Mouse (Mus musculus) ES-Bruce4 (cell line): ENCODE measurements around the gene Gpc1. TPM values are rescaled to one million over a fixed set of nuclear protein-coding genes. Genes with fewer than 3 reads are reported as not detected.

ENCODE experiments used
- H3K27ac ChIP-seq: 2 replicates; pipeline ENCODE4 v1.5.1; 2012; ENCODE audit warnings: low read length, inconsistent platforms; ENCODE audit not compliant: insufficient read depth
- H3K27me3 ChIP-seq: 2 replicates; pipeline ENCODE4 v1.6.1; 2012; ENCODE audit warnings: mild to moderate bottlenecking, low read length, inconsistent platforms; ENCODE audit not compliant: control insufficient read depth, poor library complexity, insufficient read depth, severe bottlenecking
- H3K36me3 ChIP-seq: 2 replicates; pipeline ENCODE4 v1.6.1; 2012; ENCODE audit warnings: inconsistent platforms, mild to moderate bottlenecking, low read length, moderate library complexity; ENCODE audit not compliant: control insufficient read depth, poor library complexity, insufficient read depth, severe bottlenecking
- H3K4me1 ChIP-seq: one replicate; pipeline ENCODE4 v1.8.1; 2011; ENCODE audit warnings: low read length; ENCODE audit not compliant: control insufficient read depth, insufficient read depth
- H3K4me3 ChIP-seq: 2 replicates; pipeline ENCODE4 v1.5.1; 2011; ENCODE audit warnings: low read depth, mild to moderate bottlenecking, low read length
- H3K9ac ChIP-seq: 2 replicates; pipeline ENCODE4 v1.6.1; 2012; ENCODE audit warnings: low read depth, mild to moderate bottlenecking, inconsistent platforms; ENCODE audit not compliant: poor library complexity, severe bottlenecking
- H3K9me3 ChIP-seq: replicated peaks from 2 replicates; pipeline ENCODE4 v1.6.1; 2012; ENCODE audit warnings: mild to moderate bottlenecking, low read length, inconsistent platforms; ENCODE audit not compliant: control insufficient read depth, poor library complexity, insufficient read depth, severe bottlenecking
- CTCF ChIP-seq: IDR thresholded peaks from one replicate; pipeline ENCODE4 v1.8.1; 2011; ENCODE audit warnings: low read depth, low read length
- EP300 ChIP-seq: IDR thresholded peaks from 2 replicates; pipeline ENCODE4 v1.6.1; 2011; ENCODE audit warnings: low read depth, low read length; ENCODE audit not compliant: insufficient read depth
- POLR2A ChIP-seq: IDR thresholded peaks from one replicate; pipeline ENCODE4 v1.8.1; 2011; ENCODE audit warnings: low read length; ENCODE audit not compliant: insufficient read depth
- polyA plus RNA-seq: library from polyadenylated mRNA; stranded (reverse); fragments of >200 nt; gene quantifications from 2 replicates; pipeline ENCODE4 v1.2.4, GENCODE M21; 2011; ENCODE audit warnings: low read depth; ENCODE audit not compliant: missing spikeins, insufficient read depth, insufficient read length

The Gpc1 gene
- polyA plus RNA-seq, 1 experiment: 30.5 TPM

- Histone ChIP-seq H3K36me3 (no peaks in the 10 kb centered on the region), H3K4me1 (no peaks in the 10 kb centered on the region), H3K27ac (no peak overlapping the region), H3K4me3 (no peak overlapping the region), H3K27me3 (no peaks in the 10 kb centered on the region), H3K9me3 (no peaks in the 10 kb centered on the region), H3K9ac (no peak overlapping the region)
- TF ChIP-seq POLR2A: no peak
- no peak for TF ChIP-seq CTCF
- no peak for TF ChIP-seq EP300
Measured at GRCm38 (mm10) chr1:92872666-92873065, 41.2 kb downstream of the Gpc1 start.

GRCm38 (mm10) chr1:92874011-92874410 lies 42.6 kb downstream of the Gpc1 start:
- Histone ChIP-seq H3K27me3 (no peaks in the 10 kb centered on the region), H3K4me3 (no peak overlapping the region), H3K9me3 (no peaks in the 10 kb centered on the region), H3K36me3 (no peaks in the 10 kb centered on the region), H3K4me1 (no peaks in the 10 kb centered on the region), H3K9ac (no peak overlapping the region), H3K27ac (no peak overlapping the region)
- no peak for TF ChIP-seq POLR2A
- no peak for TF ChIP-seq EP300
- no peak for TF ChIP-seq CTCF

- H3K4me3 ChIP-seq: no peak overlapping the region
- H3K4me1 ChIP-seq: no peaks in the 10 kb centered on the region
- H3K9me3 ChIP-seq: no peaks in the 10 kb centered on the region
- no peak overlapping the region for H3K9ac ChIP-seq
- no peak overlapping the region for H3K27ac ChIP-seq
- H3K27me3 ChIP-seq: no peaks in the 10 kb centered on the region
- no peaks in the 10 kb centered on the region for H3K36me3 ChIP-seq
- TF ChIP-seq EP300: no peak
- TF ChIP-seq POLR2A: no peak
- TF ChIP-seq CTCF: no peak
Measured at GRCm38 (mm10) chr1:92875360-92876111, 44.1 kb downstream of the Gpc1 start.

- no peak overlapping the region for H3K27ac ChIP-seq
- H3K4me3 ChIP-seq: no peak overlapping the region
- H3K36me3 ChIP-seq: no peaks in the 10 kb centered on the region
- no peaks in the 10 kb centered on the region for H3K27me3 ChIP-seq
- TF ChIP-seq POLR2A (no peak), CTCF (no peak), EP300 (no peak)
- H3K9me3 ChIP-seq: no peaks in the 10 kb centered on the region
- no peak overlapping the region for H3K9ac ChIP-seq
- no peaks in the 10 kb centered on the region for H3K4me1 ChIP-seq
Measured at GRCm38 (mm10) chr1:92877431-92877978, 46.1 kb downstream of the Gpc1 start.

GRCm38 (mm10) chr1:92878066-92878741 lies 46.8 kb downstream of the Gpc1 start:
- Histone ChIP-seq H3K4me1 (no peaks in the 10 kb centered on the region), H3K27ac (no peak overlapping the region), H3K9me3 (no peaks in the 10 kb centered on the region), H3K36me3 (no peaks in the 10 kb centered on the region), H3K9ac (no peak overlapping the region), H3K4me3 (no peak overlapping the region), H3K27me3 (no peaks in the 10 kb centered on the region)
- no peak for TF ChIP-seq EP300
- TF ChIP-seq CTCF: no peak
- TF ChIP-seq POLR2A: no peak

GRCm38 (mm10) chr1:92879266-92879665 lies 47.8 kb downstream of the Gpc1 start:
- no peak overlapping the region for H3K27ac ChIP-seq
- TF ChIP-seq CTCF (no peak), POLR2A (no peak), EP300 (no peak)

More at GRCm38 (mm10) chr1:92879266-92879665, 47.8 kb downstream of the Gpc1 start:
- Histone ChIP-seq H3K27me3 (no peaks in the 10 kb centered on the region), H3K9me3 (no peaks in the 10 kb centered on the region), H3K4me3 (no peak overlapping the region), H3K36me3 (no peaks in the 10 kb centered on the region), H3K4me1 (no peaks in the 10 kb centered on the region), H3K9ac (no peak overlapping the region)
